Mouse (Mus musculus) layer of hippocampus, postnatal 10 days (tissue): ENCODE data around the gene Pcp4. TPM values are rescaled to one million over a fixed set of nuclear protein-coding genes. Genes with fewer than 3 reads are reported as not detected.
A peak's percentile ranks its signal among the peaks of the same experiment; 100 is the strongest.

ENCODE experiments used
- DNase-seq, 2 experiments: peaks; one replicate each; pipeline ENCODE4 v3.0.0; 2021; ENCODE audit warnings: low spot score in 2 of 2
- total RNA-seq, 2 experiments: library from RNA; stranded (reverse); gene quantifications; 2 replicates each; pipeline ENCODE4 v1.2.3; 2021

Pcp4 gene
- total RNA-seq, 2 experiments from 2014 or later: 249 to 272 TPM

DNA sequence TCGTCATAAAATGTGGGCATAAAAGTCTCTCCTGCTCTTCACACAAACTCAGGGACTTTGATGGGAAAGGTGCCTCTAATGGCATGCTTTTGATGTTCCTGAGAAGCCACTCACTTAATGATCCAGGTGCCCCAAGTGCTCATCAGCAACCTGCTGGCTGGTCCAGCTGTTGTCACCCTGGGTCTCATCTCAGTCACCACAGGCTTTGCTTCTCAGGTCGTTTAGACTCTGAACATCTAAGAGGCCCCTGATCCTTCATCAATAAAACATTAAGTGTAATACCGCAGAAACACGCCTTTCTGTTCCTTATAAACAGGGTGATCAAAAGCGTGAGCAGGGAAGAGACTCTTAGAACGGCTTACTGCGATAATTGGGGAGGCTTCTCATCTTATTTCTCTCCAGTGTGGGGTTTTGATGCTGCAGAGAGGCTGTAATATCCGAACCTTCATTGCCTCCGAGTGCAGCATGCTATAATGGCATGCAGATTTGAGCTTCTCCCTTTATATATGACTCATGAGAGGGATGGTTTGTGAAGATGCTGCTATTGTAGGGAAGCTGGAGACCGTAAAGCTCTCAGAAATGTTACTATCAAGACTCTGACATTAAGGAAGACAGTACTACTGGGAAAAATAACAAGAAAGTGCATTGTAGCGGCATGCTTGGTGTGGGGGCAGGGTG lies 19.7 kb downstream of the Pcp4 start:
- DNase-seq: no peak

DNA sequence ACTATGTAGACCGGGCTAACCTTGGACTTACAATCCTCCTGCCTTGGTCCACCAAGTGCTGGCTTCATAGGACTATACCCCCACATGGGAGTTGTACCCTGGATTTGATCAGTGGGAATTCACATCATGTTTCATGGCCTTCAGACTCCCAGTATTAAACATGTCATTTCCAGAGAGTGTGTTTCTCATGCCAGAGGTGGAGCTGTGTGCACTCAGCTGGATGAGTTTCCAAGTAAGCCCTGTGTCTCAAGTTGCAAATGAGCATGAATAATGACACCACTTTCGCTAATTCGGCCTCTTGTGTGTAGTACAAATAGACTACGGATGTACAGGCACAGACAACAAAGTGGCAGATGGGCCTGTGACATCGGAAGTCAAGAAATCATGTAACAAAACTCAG lies 20.6 kb downstream of the Pcp4 start:
- DNase-seq: no peak

DNA sequence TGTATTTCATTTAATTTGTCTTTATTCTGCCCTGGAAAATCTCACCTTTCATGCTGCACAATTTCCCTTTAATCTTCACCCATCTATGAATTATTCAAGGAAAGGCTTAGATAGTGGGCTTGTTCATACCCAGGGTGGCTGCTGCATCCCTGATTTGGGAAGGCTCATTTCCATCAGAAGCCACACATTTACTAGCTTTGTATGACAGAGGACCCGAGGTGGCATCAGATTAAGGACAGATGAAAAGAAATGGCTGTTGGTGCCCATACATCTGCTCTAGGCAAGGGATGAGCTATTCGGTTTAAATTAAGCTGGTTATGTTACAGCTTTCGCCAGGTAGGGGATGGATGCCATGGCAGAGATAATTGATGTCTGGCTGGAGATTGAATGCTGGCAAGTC lies 24.1 kb downstream of the Pcp4 start:
- no peak for DNase-seq

DNA sequence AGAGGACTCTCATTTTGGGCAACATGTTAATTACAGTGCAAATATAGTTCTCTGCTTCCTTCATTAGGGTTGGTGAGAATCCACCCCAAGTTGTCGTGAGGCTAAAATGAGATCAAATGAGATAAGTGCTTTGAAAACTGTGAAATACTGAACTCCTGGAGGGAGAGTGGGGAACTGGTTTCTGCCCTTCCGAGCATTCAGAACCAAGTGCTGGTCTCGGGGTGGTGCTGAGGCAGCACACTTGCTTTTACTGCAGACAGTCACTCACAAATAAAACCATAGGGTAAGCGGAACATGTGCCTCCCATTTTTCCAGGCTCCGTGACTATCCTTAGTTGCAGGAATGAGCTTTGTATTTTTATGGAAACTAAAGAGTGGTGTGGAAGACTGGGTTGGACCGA lies 26.7 kb downstream of the Pcp4 start:
- no peak for DNase-seq

DNA sequence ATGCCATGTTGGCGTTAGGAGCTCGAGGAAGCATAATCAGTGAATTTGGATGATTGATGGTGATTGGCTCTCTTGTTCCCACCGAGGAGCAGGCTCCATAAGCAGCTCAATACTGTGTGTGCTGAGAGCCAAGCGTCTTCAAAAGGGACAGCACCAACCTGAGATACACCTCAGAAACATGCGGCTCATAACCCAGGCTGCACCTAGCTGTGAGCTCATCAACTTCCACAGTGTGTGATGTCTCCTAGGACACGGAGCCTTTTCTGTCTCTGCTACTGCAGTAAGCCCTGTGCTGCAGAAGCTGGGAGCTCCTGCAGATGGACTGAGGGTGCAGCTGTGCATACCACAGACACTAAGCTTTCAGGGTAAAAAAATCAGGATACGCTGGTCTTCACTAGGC lies 31.5 kb downstream of the Pcp4 start:
- DNase-seq: peak; percentile 34 to 35

DNA sequence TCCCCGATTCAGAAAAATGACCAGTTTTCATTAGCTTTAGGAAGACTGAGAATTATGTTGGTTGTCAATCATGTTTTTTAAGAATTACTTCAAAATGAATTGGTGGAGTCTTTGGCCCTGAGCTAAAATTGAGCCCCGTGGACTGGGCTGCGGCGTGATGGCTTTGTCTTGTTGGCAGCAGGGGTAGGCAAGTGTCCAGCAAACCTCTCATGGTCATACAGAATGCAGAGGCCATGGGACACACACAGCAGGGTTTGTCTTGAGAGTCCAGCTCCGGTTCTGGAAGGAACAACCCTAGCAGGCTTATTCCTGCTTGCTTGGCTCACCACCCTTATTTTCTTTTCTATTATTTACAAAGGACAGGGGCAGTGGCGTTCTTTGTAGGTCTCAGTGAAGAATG lies 33.8 kb downstream of the Pcp4 start:
- DNase-seq: no peak

DNA sequence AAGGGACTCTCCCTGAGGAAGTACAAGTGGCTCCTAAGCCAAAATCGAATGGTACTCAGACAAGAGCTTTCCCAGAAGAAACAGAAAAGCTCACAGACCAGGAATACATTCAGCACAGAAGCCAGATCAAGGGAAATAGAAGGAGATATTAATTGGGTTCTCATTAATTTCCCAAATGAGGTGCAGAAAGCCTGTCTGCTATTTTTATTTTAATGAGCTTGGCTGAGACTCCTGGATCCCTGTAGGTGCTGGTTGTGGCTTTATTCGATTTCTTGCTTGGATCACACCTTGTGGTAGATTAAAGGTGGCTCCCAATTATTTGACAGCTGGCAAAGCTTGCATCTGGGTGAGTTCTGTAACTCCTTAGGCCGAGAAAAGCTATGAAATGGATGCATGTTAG lies 35.2 kb downstream of the Pcp4 start:
- DNase-seq: no peak

DNA sequence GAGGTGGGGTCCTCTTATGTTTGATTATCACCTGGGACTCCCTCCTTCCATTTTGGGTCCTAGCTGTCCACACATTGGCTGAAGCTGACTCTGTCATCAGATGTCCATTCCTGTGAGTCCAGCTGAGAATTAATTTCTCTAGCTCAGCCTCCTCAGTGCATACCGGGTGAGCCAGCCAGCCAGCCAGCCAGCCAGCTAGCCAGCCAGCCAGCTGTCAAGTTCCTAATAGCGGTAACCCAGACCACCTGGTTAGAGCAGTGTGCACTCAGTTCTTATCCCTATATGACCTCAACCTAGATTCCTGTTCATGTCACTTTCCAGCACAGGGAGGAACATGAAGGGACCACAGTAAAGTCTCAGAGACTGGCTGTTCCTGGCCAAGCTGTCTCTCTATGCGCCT lies 47.1 kb downstream of the Pcp4 start:
- no peak for DNase-seq

DNA sequence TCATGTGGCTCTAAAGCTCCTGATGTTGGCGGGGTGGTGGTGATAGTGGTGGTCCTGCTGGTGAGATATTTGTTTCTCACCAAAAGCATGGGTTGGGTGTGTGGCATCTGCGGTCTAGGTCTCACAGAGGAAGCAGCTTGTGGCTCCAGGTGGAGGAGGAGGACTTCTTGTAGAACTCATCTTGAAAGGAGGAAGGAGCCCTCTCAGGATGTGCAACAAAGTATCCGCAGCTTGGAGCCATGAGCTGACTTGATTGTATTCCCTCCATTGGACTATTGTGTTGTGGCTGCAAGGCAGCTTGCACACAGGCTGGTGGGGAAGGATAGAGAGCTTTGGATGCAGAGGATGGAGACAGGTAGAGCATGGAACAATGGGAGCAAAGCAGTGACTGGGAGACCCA lies 60.1 kb downstream of the Pcp4 start:
- DNase-seq: no peak

DNA sequence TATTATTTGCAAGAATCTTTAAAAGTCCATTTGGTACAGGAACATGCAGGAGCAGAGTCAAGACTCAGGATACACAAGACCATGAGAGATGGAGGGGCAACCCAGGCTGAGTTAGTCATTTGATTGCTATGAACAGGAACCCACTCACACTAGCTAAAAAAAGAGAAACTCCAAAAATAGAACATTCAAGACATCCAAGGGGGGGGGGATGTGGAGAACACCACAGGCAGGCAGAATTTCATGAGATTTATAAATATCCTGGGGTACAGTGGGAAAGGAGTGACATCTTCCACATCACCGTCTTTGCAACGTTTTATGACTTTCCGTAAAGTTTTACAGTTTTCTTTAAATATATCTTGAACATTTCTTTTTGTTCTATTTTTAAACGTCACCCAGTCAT lies 61.1 kb downstream of the Pcp4 start:
- no peak for DNase-seq

DNA sequence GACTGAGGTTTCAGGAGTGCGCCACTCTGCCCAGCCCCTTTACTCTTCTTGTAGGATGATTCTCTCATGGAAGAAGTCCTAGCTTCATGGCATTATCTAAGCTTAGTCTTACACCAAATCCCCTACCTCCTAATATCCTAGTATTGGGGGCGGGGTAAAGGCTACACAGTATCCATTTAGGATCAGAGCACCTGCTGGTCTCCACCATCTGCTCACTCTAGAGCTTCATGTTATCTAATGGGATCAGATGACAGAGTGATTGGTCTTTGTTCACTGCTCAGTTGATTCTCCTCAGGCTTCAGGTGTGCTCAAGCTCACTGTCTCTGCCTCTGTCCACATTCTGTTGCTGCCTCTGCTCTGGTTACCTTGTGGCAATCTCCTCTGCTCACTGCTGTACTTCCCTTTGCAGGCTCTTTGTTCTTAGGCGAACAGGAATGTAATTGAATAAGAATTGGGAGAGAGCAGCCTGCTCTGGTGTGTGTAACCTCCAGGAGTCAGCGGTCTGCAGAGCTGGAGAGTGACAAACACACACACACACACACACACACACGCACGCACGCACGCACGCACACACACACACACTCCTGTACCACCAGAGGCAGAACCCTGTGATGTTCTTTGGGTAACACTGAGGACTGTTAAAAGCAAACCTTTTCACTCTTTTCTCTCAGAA lies 62.6 kb downstream of the Pcp4 start:
- no peak for DNase-seq

DNA sequence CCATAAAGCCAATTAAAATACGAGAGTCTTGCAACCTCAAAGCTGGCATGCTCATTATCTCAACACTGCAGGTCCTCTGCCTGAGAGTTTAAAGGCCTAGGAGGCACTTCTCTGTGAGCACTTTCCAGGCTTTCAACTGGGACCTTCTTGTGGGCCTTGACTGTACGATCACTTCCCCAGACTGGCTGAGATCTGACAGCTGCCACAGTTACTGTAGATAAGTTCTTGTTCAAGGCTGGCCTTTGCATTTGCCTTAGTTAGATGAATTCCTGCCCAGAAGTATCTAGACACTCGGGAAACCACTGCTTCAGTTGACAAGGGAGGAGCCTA lies 63.1 kb downstream of the Pcp4 start:
- DNase-seq: no peak

DNA sequence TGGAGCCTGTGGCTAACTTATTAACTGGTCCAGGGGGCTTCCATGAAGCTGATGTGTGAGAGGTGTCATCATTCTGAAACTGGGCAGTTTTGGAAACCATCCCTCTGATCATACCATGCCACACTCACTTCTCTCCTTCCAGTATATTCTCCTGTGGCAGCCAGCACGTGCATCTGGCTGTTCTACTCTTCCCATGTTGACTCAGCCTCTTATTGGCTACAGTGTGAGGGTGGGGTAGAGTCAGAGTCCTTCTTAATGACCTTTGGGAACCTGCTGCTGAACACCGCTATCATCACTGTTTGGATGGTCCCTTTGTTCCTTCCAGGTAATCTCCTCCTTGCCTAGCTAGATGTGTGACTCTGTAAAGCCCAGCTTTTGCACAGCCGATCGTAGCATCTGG lies 63.6 kb downstream of the Pcp4 start:
- DNase-seq: no peak

DNA sequence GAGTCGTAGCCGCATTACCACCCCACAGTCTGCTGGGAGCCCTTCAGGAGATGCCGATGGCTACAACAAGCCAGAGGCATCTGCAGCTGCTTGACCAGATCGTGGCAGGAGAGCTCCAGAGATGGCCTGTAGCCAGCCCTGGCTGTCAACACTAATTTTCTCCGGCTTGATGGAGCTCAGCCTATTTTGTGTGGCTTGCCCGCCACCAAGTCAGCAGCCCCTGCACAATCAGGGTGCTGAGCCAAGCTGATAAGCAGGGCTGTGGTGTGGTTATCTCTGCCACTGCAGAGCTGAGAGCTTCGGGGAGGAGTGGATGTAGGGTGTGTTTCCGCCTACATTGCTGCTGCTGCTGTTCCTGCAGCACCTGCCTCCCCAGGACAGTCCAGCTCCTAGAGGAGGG lies 66.3 kb downstream of the Pcp4 start:
- peak in 1 of 2 experiments; percentile 28 for DNase-seq

DNA sequence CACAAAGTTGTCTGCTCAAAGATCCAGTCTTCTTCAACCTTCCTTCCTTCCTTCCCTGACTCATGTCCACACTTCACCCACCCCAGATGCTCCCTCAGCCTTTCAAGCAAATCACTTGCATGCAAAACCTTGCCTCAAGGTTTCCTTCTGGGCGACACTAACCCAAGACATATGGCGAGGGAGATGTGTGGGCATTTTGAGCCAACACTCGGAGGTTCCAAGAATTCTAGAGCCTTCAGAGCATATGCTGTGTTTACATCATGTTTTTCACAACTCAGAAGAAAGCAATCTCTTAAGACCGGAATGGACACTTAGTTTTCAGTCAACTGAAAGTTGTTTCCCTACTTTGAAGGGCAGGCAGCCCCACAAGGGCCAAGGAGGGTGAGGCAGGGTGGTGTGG lies 67.9 kb downstream of the Pcp4 start:
- no peak for DNase-seq

DNA sequence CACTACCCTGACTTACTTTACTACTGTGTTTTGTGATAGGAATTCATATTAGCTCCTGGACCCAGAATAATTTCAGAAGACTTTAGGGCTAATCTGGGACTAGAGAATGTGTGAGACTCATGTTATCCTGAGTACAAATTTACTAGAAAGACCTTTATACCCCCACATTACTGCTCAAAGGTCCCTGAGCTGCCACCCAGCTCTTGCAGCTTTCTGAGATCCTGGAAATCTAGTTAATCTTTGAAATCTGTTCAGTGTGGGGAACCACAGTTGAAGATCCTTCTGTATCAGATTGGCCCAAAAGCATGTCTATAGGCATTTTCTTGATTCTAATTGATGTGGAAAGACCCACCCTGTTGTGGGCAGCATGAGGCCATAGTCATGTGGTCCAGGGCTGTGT lies 69.0 kb downstream of the Pcp4 start:
- no peak for DNase-seq

DNA sequence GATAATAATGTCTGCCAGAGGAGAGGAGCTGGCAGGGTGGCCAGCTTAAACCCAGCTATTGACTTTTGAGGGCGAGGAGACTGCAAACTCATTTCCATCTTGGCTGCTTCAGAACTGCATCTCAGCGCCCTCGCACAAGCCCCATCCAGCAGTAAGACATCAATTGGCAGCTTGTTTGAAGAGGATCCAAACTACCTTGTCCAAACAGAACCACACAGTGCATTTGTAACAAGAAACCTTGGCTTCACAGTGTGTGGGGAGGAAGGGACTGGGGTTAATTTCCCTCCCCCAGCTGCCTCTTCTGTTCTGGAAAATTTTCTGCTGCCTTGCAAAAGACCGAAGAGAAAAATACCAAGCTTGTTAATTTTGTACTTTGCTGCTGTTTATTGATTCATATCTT lies 71.7 kb downstream of the Pcp4 start:
- no peak for DNase-seq

DNA sequence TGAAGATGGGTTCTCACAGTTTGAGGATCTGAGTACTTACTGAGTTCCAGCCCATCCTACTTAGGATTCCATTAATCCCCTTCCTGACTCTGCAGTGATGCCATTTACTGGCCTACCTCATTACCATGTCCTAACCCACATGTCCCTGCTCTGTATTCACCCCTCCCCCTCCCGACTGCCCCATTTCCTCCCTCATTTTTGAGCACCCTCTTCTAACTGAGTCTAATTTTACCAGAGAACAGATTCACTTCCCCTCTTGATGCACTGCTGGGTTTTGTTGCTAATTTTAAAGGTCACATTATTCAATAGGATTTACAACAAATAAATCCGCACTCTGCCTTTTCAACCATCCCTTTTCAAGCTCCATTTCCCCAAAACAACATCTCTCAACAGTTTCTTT lies 73.7 kb downstream of the Pcp4 start:
- no peak for DNase-seq

DNA sequence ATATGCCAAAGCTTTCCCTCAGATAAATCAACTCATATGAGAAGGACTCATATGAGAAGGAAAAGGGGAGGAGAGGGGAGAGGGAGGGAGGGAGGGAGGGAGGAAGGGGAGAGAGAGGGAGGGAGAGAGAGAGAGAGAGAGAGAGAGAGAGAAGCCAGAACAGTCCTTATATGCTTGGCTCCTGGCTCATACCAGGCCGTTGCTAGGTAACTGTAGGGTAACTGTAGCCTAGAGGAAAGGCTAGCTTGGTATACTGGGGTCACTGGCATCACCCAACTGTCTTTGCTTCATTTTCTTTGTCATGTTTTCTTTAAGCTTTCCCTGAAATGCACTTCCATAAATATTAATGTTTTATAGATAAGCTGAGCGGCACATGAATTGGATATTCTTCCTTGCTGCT lies 85.3 kb downstream of the Pcp4 start:
- DNase-seq: no peak

DNA sequence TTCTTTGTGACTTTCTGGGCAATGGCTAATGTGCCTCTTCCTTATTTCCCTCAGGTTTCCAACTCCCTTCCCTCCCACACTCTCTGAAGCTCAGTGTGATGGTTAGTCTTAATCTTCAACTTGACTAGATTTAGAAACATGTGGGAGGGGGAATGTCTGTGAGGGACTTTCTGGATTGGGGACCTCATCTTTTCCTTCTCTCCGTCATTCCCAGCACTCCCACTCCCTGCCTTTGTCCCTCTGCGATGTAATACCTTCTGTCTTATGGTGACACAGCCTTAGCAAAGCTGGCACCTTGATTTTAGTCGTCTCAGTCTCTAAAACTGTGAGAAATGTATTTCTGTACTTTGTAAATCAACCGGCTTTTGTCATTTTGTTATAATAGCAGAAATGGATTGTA lies 88.0 kb downstream of the Pcp4 start:
- no peak for DNase-seq

DNA sequence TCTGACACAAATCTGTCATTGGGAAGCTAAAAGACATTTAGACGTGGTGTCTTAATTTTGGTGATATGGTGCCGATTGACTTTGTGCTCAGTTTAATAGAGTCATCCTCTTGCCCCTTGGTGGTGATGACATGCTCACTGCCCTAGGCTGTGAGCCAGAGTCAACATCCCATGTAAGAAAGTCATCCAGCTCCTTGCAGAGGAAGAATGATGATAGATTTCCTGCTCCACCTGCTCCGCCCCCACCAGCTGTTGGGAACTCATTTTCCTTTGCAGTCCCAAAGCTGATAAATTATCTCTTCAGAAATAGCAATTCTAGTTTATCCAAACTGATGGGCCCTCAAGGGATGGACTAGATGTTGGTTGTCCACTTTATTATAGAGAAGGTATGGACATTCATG lies 89.2 kb downstream of the Pcp4 start:
- DNase-seq: no peak

DNA sequence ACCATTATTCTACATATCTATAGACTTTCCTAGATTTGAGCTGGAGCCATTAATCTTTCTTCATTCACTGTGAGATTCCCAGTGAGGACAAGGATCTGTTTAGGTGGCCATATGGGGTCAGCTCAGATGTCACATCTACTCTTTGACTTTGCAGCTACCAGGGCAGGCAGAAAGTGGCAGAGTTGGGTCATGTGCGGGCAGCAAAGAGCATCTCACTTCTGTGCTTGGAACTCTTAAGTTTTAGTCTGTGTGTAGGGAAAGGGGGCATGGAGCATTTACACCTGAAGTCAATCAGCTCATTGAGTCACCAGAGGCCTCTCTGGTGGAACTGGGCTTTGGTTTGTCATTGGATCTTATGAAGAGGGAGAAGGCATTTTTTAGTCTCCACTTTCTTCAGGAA lies 90.9 kb downstream of the Pcp4 start:
- no peak for DNase-seq

DNA sequence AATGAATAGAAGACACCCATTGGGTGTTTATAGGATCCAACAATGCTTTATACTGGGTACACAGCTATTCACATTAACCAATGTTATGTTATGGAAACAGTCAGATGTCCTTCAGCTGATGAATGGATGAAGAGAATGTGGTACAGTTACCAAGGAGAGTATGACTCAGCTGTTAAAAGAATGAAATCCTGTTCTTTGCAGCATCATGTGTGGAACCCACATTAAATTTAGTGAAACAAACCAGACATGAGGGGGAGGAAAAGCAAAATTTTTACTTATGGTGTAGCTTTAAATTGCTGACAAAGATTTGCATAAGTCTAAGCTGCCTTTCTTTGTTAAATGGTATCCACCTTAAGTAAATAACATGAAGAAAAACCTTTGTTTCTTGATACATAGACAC lies 92.4 kb downstream of the Pcp4 start:
- no peak for DNase-seq
